Mouse (Mus musculus) cerebellum, adult (tissue): ENCODE data around the gene Rora.

Source experiments
- ATAC-seq: cut with Nextera tagmentation; 2 replicates; pipeline ENCODE4 v1.9.2; 2017; ENCODE audit warnings: mild to moderate bottlenecking, moderate library complexity, mixed read lengths; ENCODE audit not compliant: insufficient number of reproducible peaks, low FRiP score, low TSS enrichment

The Rora gene

GRCm38 (mm10) chr9:69354228-69354627, 700.6 kb downstream of the Rora start:
- ATAC-seq, result no peak

GRCm38 (mm10) chr9:69357834-69358233, 704.2 kb downstream of the Rora start:
- ATAC-seq, result 0 out of 2 replicates have a peak, but pooled peaks have one; percentile 45

GRCm38 (mm10) chr9:69358797-69359196, 705.2 kb downstream of the Rora start:
- ATAC-seq, result no peak

- no peak for ATAC-seq
Observed at GRCm38 (mm10) chr9:69361951-69362445, 708.4 kb downstream of the Rora start.

- ATAC-seq, result no peak
Observed at GRCm38 (mm10) chr9:69362766-69363165, 709.2 kb downstream of the Rora start.

GRCm38 (mm10) chr9:69364117-69364516, 710.5 kb downstream of the Rora start:
- ATAC-seq, result no peak

GRCm38 (mm10) chr9:69367055-69367454, 713.5 kb downstream of the Rora start:
- ATAC-seq, result no peak

GRCm38 (mm10) chr9:69368071-69368470, 714.5 kb downstream of the Rora start:
- ATAC-seq, result 0 out of 2 replicates have a peak, but pooled peaks have one; percentile 54

GRCm38 (mm10) chr9:69371046-69371724, 717.6 kb downstream of the Rora start:
- ATAC-seq, result no peak

- no peak for ATAC-seq
Observed at GRCm38 (mm10) chr9:69372871-69373270, 719.3 kb downstream of the Rora start.

GRCm38 (mm10) chr9:69376982-69377653, 723.5 kb downstream of the Rora start:
- no peak for ATAC-seq

GRCm38 (mm10) chr9:69377654-69378045, 724.1 kb downstream of the Rora start:
- no peak for ATAC-seq

- no peak for ATAC-seq
Observed at GRCm38 (mm10) chr9:69380546-69380945, 727.0 kb downstream of the Rora start.

- no peak for ATAC-seq
Observed at GRCm38 (mm10) chr9:69381741-69382140, 728.2 kb downstream of the Rora start.

GRCm38 (mm10) chr9:69384475-69384874, 730.9 kb downstream of the Rora start:
- no peak for ATAC-seq

GRCm38 (mm10) chr9:69384905-69385304, 731.3 kb downstream of the Rora start:
- no peak for ATAC-seq

GRCm38 (mm10) chr9:69387296-69387695, 733.7 kb downstream of the Rora start:
- no peak for ATAC-seq

- ATAC-seq, result no peak; the same call in 1 of the 2 replicates
Observed at GRCm38 (mm10) chr9:69390631-69391030, 737.0 kb downstream of the Rora start.

- ATAC-seq, result no peak
Observed at GRCm38 (mm10) chr9:69394234-69394633, 740.6 kb downstream of the Rora start.

GRCm38 (mm10) chr9:69397432-69397759, 743.8 kb downstream of the Rora start:
- ATAC-seq, result no peak

- peak; percentile 90 for ATAC-seq
Observed at GRCm38 (mm10) chr9:69397760-69398452, 744.3 kb downstream of the Rora start, which contains the start of gene Ice2. TSS of gene Ice2 (plus strand) at chr9:69397906.
